22 mouse cellular contexts compared by ENCODE assay signal in genomic region chr16:35678476-35678875, GRCm38 (mm10).
DNase-seq lines count a peak whose midpoint lies in the region; ATAC-seq and TF ChIP-seq lines count a peak whose summit lies in the region.
"Had no signal": no experiment of that assay in that cellular context is flagged by ENCODE, and none has a peak within 500 bp of the region (broad histone marks: within the 10 kb centered on the region; RNA-seq: fewer than 3 reads in every experiment).

No protein-coding gene starts in this region.

- H3K27me3 ChIP-seq in liver, embryonic 11.5 days (replicated peaks; ENCODE audit: control insufficient read depth, insufficient read depth, low read length): peaks cover 8% of the 10 kb centered on the region
- no peaks in the 10 kb centered on the region for H3K27me3 ChIP-seq in embryonic facial prominence, embryonic 10.5 days (replicated peaks; ENCODE audit: low read depth, poor library complexity, severe bottlenecking)
- H3K27me3 ChIP-seq: embryonic facial prominence, embryonic 12.5 days; forebrain, embryonic 15.5 days; neural tube, embryonic 15.5 days had no signal

- WGBS in liver, embryonic 11.5 days: 17% methylated on average over 3 of the region's 3 CpGs
- WGBS in embryonic facial prominence, embryonic 10.5 days: 32% methylated on average over 3 of the region's 3 CpGs

- no peak overlapping the region for H3K27ac ChIP-seq in ES-E14 (ENCODE audit: insufficient read depth, low read depth, low read length, poor library complexity, severe bottlenecking)
- H3K27ac ChIP-seq in liver, embryonic 11.5 days (ENCODE audit: low read depth, low read length): no peak overlapping the region
- no peak overlapping the region for H3K27ac ChIP-seq in embryonic facial prominence, embryonic 10.5 days (replicated peaks)
- H3K27ac ChIP-seq: embryonic facial prominence, embryonic 12.5 days; forebrain, embryonic 15.5 days; hindbrain, embryonic 10.5 days; kidney, postnatal 0 days; midbrain, embryonic 15.5 days; neural tube, embryonic 15.5 days; stomach, postnatal 0 days had no signal

- no peaks in the 10 kb centered on the region for H3K9me3 ChIP-seq in ES-E14 (ENCODE audit: control insufficient read depth, insufficient read depth, low read depth, low read length)
- no peaks in the 10 kb centered on the region for H3K9me3 ChIP-seq in liver, embryonic 11.5 days (ENCODE audit: control insufficient read depth, low read length)
- no peaks in the 10 kb centered on the region for H3K9me3 ChIP-seq in embryonic facial prominence, embryonic 10.5 days
- H3K9me3 ChIP-seq: embryonic facial prominence, embryonic 12.5 days; forebrain, embryonic 15.5 days; hindbrain, embryonic 10.5 days; midbrain, embryonic 15.5 days; neural tube, embryonic 15.5 days had no signal

- DNase-seq in 416B (ENCODE audit: low read depth): peak; percentile 30
- DNase-seq in ES-E14 (ENCODE audit: low read depth, low spot score): peak; percentile 66
- DNase-seq in c-Kit-positive CD71-negative TER-119-negative erythroid progenitor cells, embryonic 14.5 days (ENCODE audit: low read depth): peak; percentile 14
- DNase-seq in liver, embryonic 11.5 days (ENCODE audit: low spot score): no peak
- no peak for DNase-seq in embryonic facial prominence, embryonic 10.5 days (ENCODE audit: low spot score)
- DNase-seq in thymus, postnatal 10 days (ENCODE audit: low spot score in 2 of 2): no peak
- DNase-seq in right cerebral cortex, adult 2 months (ENCODE audit: low spot score in 2 of 2): no peak
- DNase-seq: adrenal gland, postnatal 14 days; cerebellum, adult 18-20 months; cerebellum, postnatal 25 days; gastrocnemius, postnatal 36 days; kidney, adult 18-20 months had no signal

- peaks cover 3 to 4% of the 10 kb centered on the region in 2 experiments; a peak in 2 of 4 replicates for H3K4me1 ChIP-seq in ES-E14 (ENCODE audit: control insufficient read depth in 2 of 2, insufficient read depth in 2 of 2, low read length in 2 of 2, poor library complexity in 1 of 2)
- H3K4me1 ChIP-seq in liver, embryonic 11.5 days (replicated peaks; ENCODE audit: control insufficient read depth, insufficient read depth, low read length): 0 out of 2 replicates have a peak, but pooled peaks cover 4% of the 10 kb centered on the region
- H3K4me1 ChIP-seq in embryonic facial prominence, embryonic 10.5 days: peaks cover 21% of the 10 kb centered on the region
- H3K4me1 ChIP-seq: forebrain, embryonic 15.5 days had no signal

- in situ Hi-C loops in ES-E14 (cut with MboI; ENCODE audit: low sequenced_read_pairs in 2 of 2, unreplicated experiment in 2 of 2): no loop called here

- H3K4me2 ChIP-seq in liver, embryonic 11.5 days: no peak overlapping the region
- H3K4me2 ChIP-seq: embryonic facial prominence, embryonic 12.5 days; forebrain, embryonic 15.5 days; midbrain, embryonic 15.5 days; neural tube, embryonic 15.5 days had no signal

- H3K4me3 ChIP-seq in ES-E14 (ENCODE audit: insufficient read depth in 1 of 2, low read depth in 1 of 2, low read length in 2 of 2, poor library complexity in 1 of 2, severe bottlenecking in 1 of 2): no peak overlapping the region
- H3K4me3 ChIP-seq in liver, embryonic 11.5 days (ENCODE audit: low read depth, low read length): no peak overlapping the region
- no peak overlapping the region for H3K4me3 ChIP-seq in embryonic facial prominence, embryonic 10.5 days
- H3K4me3 ChIP-seq: embryonic facial prominence, embryonic 12.5 days; erythroblast, embryonic 14.5 days; forebrain, embryonic 15.5 days; hindbrain, embryonic 10.5 days; megakaryocyte, embryonic 14.5 days; midbrain, embryonic 15.5 days; neural tube, embryonic 15.5 days had no signal

- H3K36me3 ChIP-seq in ES-E14 (ENCODE audit: control insufficient read depth, insufficient read depth, low read length, poor library complexity, severe bottlenecking): no peaks in the 10 kb centered on the region
- no peaks in the 10 kb centered on the region for H3K36me3 ChIP-seq in liver, embryonic 11.5 days (ENCODE audit: control insufficient read depth, insufficient read depth, low read length)
- no peaks in the 10 kb centered on the region for H3K36me3 ChIP-seq in embryonic facial prominence, embryonic 10.5 days (replicated peaks)
- H3K36me3 ChIP-seq: embryonic facial prominence, embryonic 12.5 days; forebrain, embryonic 15.5 days; hindbrain, embryonic 10.5 days; midbrain, embryonic 15.5 days; neural tube, embryonic 15.5 days had no signal

- no peak overlapping the region for H3K9ac ChIP-seq in ES-E14 (ENCODE audit: insufficient read depth, low read depth, low read length, poor library complexity, severe bottlenecking)
- H3K9ac ChIP-seq in liver, embryonic 11.5 days (ENCODE audit: low read depth, low read length): no peak overlapping the region
- H3K9ac ChIP-seq: embryonic facial prominence, embryonic 12.5 days; forebrain, embryonic 15.5 days; midbrain, embryonic 15.5 days; neural tube, embryonic 15.5 days had no signal

- 0 out of 2 replicates have a peak, but pooled peaks have one; percentile 19 for ATAC-seq in liver, embryonic 11.5 days (replicated peaks; ENCODE audit: low FRiP score)
- ATAC-seq: activated CD4-positive, CD25-positive, alpha-beta regulatory T cell, adult 4 months; forebrain, embryonic 15.5 days; midbrain, embryonic 15.5 days had no signal

TF ChIP-seq in ES-E14, 5 proteins besides CTCF, POLR2A, EP300 and RAD21:
- TF ChIP-seq HCFC1 (IDR thresholded peaks at IDR 0.05; ENCODE audit: borderline replicate concordance, insufficient read depth, low read length): no peak
- TF ChIP-seq ZC3H11A (IDR thresholded peaks at IDR 0.05; ENCODE audit: borderline replicate concordance, low read depth, low read length): no peak
- TF ChIP-seq MAFK (IDR thresholded peaks at IDR 0.05; ENCODE audit: insufficient read depth, low read depth, low read length): no peak
- no peak for TF ChIP-seq ZNF384 (IDR thresholded peaks at IDR 0.05; ENCODE audit: low read depth, low read length)
- no peak for TF ChIP-seq CHD2 (IDR thresholded peaks at IDR 0.05; ENCODE audit: low read depth, low read length)

Comparison
In these comparisons a context has a peak if more than half of its experiments do, and no peak if none do; other contexts are left out.
1. DNase-seq: peak in 416B (single experiment), ES-E14 (single experiment) and c-Kit-positive CD71-negative TER-119-negative erythroid progenitor cells, embryonic 14.5 days (single experiment); none in liver, embryonic 11.5 days (single experiment), embryonic facial prominence, embryonic 10.5 days (single experiment), thymus, postnatal 10 days (0 of 2) and right cerebral cortex, adult 2 months (0 of 2).